Mouse (Mus musculus): ENCODE results near the gene Timm44. TPM values are rescaled to one million over a fixed set of nuclear protein-coding genes. Genes with fewer than 3 reads are reported as not detected.

Gene Timm44
- polyA plus RNA-seq (2016; fragmentation: Nextera tagmentation; extraction: Ambion mirVana): 49.9 and 54.1 TPM in 2 replicates

- Histone ChIP-seq H3K36me3 (peaks cover 27% of the 10 kb centered on the region), H3K27me3 (no peaks in the 10 kb centered on the region), H3K27ac (peak within 1 kb of the TSS; percentile 76), H3K4me1 (peaks cover 7% of the 10 kb centered on the region), H3K9ac (peak within 1 kb of the TSS; percentile 79), H3K9me3 (replicated peaks) (no peaks in the 10 kb centered on the region), H3K4me2 (replicated peaks) (peak within 1 kb of the TSS; percentile 61), H3K4me3 (peak within 1 kb of the TSS; percentile 61)
- WGBS: under 1% methylated on average over 39 of the region's 39 CpGs
- peak; percentile 94 for ATAC-seq (ENCODE audit: low FRiP score)
These were observed at the start of gene Timm44 for GRCm38 (mm10) chr8:4275275-4276110. Gene Timm44, minus strand, starts transcription at chr8:4275913.

DNA sequence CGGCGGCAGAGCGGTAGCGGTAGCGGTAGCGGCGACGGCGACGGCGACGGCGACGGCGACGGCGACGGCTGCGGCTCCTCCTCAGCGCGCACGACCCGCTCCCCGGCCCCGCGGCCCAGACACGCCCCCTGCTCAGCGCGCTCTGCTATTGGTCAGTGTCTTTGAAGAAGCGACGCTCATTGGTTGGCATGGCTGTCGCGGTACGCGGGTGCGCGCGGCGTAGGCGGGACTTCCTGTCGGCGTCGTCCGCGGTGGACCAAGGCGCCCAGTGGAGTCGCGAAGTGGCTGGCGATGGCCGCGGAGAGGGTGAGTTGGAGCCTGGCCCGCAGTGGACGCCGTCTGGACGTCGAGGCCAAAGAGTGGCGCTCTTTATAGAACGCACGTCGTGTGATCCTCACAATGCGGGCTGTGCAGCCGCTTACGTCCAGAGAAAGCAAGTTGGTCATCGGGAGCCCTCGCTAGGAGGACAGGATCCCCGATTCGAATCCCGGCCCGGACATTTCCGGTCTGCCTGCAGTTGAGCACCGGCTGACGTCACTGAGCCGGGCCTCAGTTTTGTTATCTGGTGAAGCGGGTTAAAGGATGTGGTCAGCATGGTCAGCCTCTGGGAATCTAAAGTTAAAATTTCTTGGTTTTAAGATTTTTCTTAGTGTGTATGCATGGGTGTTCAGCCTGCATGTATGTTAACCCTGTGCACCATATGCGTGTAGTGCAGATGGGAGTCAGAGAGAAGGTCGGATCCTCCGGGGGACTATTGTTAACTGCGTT, 49.5 kb upstream of the Timm44 start, which contains the start of the genes Ccl25 and Elavl1:
Gene Ccl25 (plus strand): TSS at position 228 of the 768 bp plus-strand sequence.
Gene Elavl1 (minus strand): TSS at position 431 of the 768 bp plus-strand sequence.
- under 1% methylated on average over 78 of the region's 78 CpGs for WGBS
- H3K4me3 ChIP-seq: peak within 1 kb of the TSS; percentile 99

DNA sequence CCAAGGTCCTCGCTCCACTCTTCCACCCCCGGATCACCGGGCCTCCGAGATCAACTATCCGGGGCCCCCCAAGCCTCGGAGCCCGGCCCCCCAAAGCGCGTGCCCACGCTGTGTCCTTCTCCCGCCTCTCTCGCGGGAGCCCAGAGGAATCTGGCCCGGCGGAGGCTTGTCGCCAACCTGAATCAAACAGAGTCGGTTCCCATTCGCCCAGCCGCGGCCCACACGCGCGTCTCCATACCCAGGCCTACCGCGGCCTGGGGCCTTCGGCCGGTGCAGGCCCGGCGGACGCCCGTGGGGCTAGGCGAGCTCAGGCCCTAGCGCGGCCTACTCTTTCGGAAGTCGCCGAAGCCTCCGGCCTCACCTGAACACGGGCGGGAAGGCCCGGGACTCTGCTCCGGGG, 48.8 kb upstream of the Timm44 start:
- Histone ChIP-seq H3K4me1 (peaks cover 35% of the 10 kb centered on the region), H3K27me3 (no peaks in the 10 kb centered on the region), H3K36me3 (peaks cover 43% of the 10 kb centered on the region)

More for the DNA sequence above, 49.5 kb upstream of the Timm44 start, which contains the start of the genes Ccl25 and Elavl1:
- Histone ChIP-seq H3K27me3 (no peaks in the 10 kb centered on the region), H3K9me3 (replicated peaks) (no peaks in the 10 kb centered on the region), H3K9ac (peak within 1 kb of the TSS; percentile 98), H3K36me3 (peaks cover 40% of the 10 kb centered on the region), H3K4me2 (replicated peaks) (peak within 1 kb of the TSS; percentile 95), H3K27ac (peak within 1 kb of the TSS; percentile 88), H3K4me1 (peaks cover 31% of the 10 kb centered on the region)
- ATAC-seq (ENCODE audit: low FRiP score): peak; percentile 98

GRCm38 (mm10) chr8:4323917-4324316, 48.2 kb upstream of the Timm44 start:
- peaks cover 41% of the 10 kb centered on the region for H3K36me3 ChIP-seq
- peaks cover 35% of the 10 kb centered on the region for H3K4me1 ChIP-seq
- H3K9me3 ChIP-seq (replicated peaks): no peaks in the 10 kb centered on the region
- H3K9ac ChIP-seq: peak overlapping the region; percentile 98
- peak overlapping the region; percentile 99 for H3K4me3 ChIP-seq
- ATAC-seq (ENCODE audit: low FRiP score): no peak
- 0 out of 2 replicates have a peak overlapping the region, but pooled peaks have one; percentile 88 for H3K27ac ChIP-seq
- no peaks in the 10 kb centered on the region for H3K27me3 ChIP-seq
- peak overlapping the region; percentile 95 for H3K4me2 ChIP-seq (replicated peaks)
- WGBS: 4% methylated on average over 6 of the region's 6 CpGs

More for the DNA sequence above, 48.8 kb upstream of the Timm44 start:
- peak overlapping the region; percentile 98 for H3K9ac ChIP-seq
- peak overlapping the region; percentile 88 for H3K27ac ChIP-seq
- under 1% methylated on average over 42 of the region's 42 CpGs for WGBS
- H3K9me3 ChIP-seq (replicated peaks): no peaks in the 10 kb centered on the region
- H3K4me2 ChIP-seq (replicated peaks): peak overlapping the region; percentile 95
- H3K4me3 ChIP-seq: peak overlapping the region; percentile 99
- peak; percentile 79 for ATAC-seq (ENCODE audit: low FRiP score)

DNA sequence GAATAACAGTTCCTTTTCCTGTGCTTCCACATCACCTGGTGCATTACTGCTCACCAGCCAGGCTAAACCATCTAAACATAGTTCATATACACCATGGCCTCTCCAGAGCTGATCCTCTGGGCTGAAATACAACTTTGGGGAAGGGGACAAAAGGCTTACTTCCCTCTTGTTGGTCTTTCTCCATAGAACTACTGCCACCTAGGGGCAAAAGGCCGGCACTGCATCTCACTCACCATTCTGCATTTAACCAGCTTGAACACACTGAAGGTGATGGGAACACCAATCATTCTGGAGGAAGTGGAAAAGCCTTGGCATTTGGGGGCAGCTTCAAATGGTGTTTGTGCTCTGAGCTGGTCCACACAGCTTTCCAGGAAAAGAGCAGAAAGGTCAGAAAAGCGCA, 46.8 kb upstream of the Timm44 start:
- no peak overlapping the region for H3K9ac ChIP-seq
- peaks cover 28% of the 10 kb centered on the region for H3K36me3 ChIP-seq
- no peaks in the 10 kb centered on the region for H3K9me3 ChIP-seq (replicated peaks)
- H3K4me3 ChIP-seq: no peak overlapping the region
- H3K27me3 ChIP-seq: no peaks in the 10 kb centered on the region
- H3K4me1 ChIP-seq: peaks cover 35% of the 10 kb centered on the region
- no peak for ATAC-seq (ENCODE audit: low FRiP score)
- no peak overlapping the region for H3K27ac ChIP-seq
- H3K4me2 ChIP-seq (replicated peaks): 0 out of 2 replicates have a peak overlapping the region, but pooled peaks have one; percentile 95
- 33% methylated on average over 2 of the region's 2 CpGs for WGBS

- Histone ChIP-seq H3K4me2 (replicated peaks) (no peak overlapping the region), H3K4me3 (no peak overlapping the region), H3K27me3 (no peaks in the 10 kb centered on the region), H3K27ac (no peak overlapping the region), H3K9me3 (replicated peaks) (no peaks in the 10 kb centered on the region), H3K36me3 (peaks cover 26% of the 10 kb centered on the region), H3K9ac (no peak overlapping the region), H3K4me1 (peaks cover 35% of the 10 kb centered on the region)
- WGBS: 88% methylated on average over 2 of the region's 2 CpGs
- no peak for ATAC-seq (ENCODE audit: low FRiP score)
These were observed 45.3 kb upstream of the Timm44 start for GRCm38 (mm10) chr8:4321031-4321430.

DNA sequence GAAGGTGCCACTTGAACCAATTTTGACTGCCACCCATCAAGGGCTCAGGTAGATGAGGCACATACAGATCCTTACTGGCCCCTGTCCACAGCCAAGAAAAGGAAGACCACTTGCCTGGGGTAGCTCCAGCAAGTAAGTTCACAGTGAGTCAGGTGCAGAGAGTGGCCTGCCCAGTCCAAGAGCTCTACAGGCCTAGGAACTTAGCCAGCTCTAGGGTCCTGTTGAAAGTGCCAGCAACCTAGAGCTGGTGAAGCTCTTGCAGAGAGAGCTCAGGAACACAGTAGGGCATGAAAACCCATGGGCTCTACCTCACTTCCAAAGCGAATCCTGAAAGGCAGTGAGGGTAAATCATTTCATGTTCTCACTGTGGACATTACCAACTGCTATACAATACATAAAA, 44.7 kb upstream of the Timm44 start:
- Histone ChIP-seq H3K4me3 (no peak overlapping the region), H3K4me1 (peaks cover 30% of the 10 kb centered on the region), H3K27ac (no peak overlapping the region), H3K9ac (no peak overlapping the region), H3K27me3 (no peaks in the 10 kb centered on the region), H3K9me3 (replicated peaks) (no peaks in the 10 kb centered on the region), H3K4me2 (replicated peaks) (no peak overlapping the region), H3K36me3 (peaks cover 26% of the 10 kb centered on the region)
- WGBS: 100% methylated on average over 1 of the region's 1 CpGs
- no peak for ATAC-seq (ENCODE audit: low FRiP score)

DNA sequence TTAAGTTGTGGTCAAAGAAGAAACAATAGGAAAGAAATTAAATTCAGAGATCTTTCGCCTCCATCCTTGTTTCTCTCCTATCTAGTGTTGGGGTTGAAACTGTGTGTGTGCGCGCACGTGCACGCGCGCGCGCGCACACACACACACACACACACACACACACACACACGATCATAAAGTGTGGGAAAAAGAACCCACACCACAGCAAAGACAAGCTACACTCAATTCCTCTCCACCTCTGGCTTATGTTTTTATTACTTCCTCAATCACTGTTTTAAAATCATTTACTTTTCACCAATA, 43.8 kb upstream of the Timm44 start:
- peaks cover 26% of the 10 kb centered on the region for H3K36me3 ChIP-seq
- H3K27ac ChIP-seq: no peak overlapping the region
- H3K4me2 ChIP-seq (replicated peaks): no peak overlapping the region
- no peaks in the 10 kb centered on the region for H3K27me3 ChIP-seq
- WGBS: 97% methylated on average over 11 of the region's 11 CpGs
- peaks cover 30% of the 10 kb centered on the region for H3K4me1 ChIP-seq
- H3K9me3 ChIP-seq (replicated peaks): no peaks in the 10 kb centered on the region
- ATAC-seq (ENCODE audit: low FRiP score): no peak
- H3K9ac ChIP-seq: no peak overlapping the region
- H3K4me3 ChIP-seq: no peak overlapping the region

GRCm38 (mm10) chr8:4318796-4319572, 43.3 kb upstream of the Timm44 start:
- ATAC-seq (ENCODE audit: low FRiP score): no peak
- peaks cover 30% of the 10 kb centered on the region for H3K4me1 ChIP-seq
- WGBS: 91% methylated on average over 2 of the region's 2 CpGs
- H3K4me3 ChIP-seq: no peak overlapping the region
- H3K9ac ChIP-seq: no peak overlapping the region
- H3K4me2 ChIP-seq (replicated peaks): no peak overlapping the region
- no peaks in the 10 kb centered on the region for H3K9me3 ChIP-seq (replicated peaks)
- peaks cover 26% of the 10 kb centered on the region for H3K36me3 ChIP-seq
- H3K27me3 ChIP-seq: no peaks in the 10 kb centered on the region
- H3K27ac ChIP-seq: no peak overlapping the region

- Histone ChIP-seq H3K27me3 (no peaks in the 10 kb centered on the region), H3K4me2 (replicated peaks) (no peak overlapping the region), H3K36me3 (peaks cover 26% of the 10 kb centered on the region), H3K4me1 (peaks cover 21% of the 10 kb centered on the region), H3K4me3 (no peak overlapping the region), H3K27ac (no peak overlapping the region), H3K9me3 (replicated peaks) (no peaks in the 10 kb centered on the region), H3K9ac (no peak overlapping the region)
- 95% methylated on average over 5 of the region's 5 CpGs for WGBS
- ATAC-seq (ENCODE audit: low FRiP score): no peak
These were observed 42.4 kb upstream of the Timm44 start for GRCm38 (mm10) chr8:4318124-4318523.

GRCm38 (mm10) chr8:4314852-4315251, 39.1 kb upstream of the Timm44 start:
- 96% methylated on average over 3 of the region's 3 CpGs for WGBS
- Histone ChIP-seq H3K27ac (no peak overlapping the region), H3K4me2 (replicated peaks) (no peak overlapping the region), H3K36me3 (peaks cover 22% of the 10 kb centered on the region), H3K4me3 (no peak overlapping the region), H3K9me3 (replicated peaks) (no peaks in the 10 kb centered on the region), H3K9ac (no peak overlapping the region), H3K4me1 (peaks cover under 1% of the 10 kb centered on the region; the same call in 1 of the 2 replicates), H3K27me3 (no peaks in the 10 kb centered on the region)
- ATAC-seq (ENCODE audit: low FRiP score): no peak
